Mouse (Mus musculus): ENCODE measurements around the gene Papss1.

DNA sequence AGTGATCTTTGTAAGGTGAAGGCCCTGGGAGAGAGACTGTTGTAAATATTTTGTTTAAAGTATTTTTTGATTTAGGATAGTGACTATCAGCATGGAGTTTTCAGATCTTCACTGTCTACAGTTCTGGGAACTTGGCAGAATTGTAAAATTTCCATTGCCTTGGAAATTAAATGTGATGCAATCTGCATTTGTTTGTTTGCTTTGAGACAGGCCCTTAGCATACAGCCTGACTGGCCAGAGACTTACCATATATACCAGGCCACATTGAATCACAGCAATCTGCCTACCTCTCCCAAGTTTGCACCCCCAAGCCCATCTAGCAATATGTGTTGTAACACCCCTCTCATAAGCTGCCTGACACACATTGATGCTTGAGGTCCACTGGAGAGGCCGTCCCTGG is 36.8 kb downstream of the Papss1 start:
- TF ChIP-seq GATA1 (IDR thresholded peaks at IDR 0.05; ENCODE audit: low read length) (no peak), TAL1 (IDR thresholded peaks at IDR 0.05; ENCODE audit: low read length) (no peak)
